Mouse (Mus musculus): ENCODE measurements at regions not wholly inside any gene's neighbourhood (a gene's known extent, or its start where the extent isn't known, plus 50 kb on each side); places are given as distances from the start of the nearest gene placed in this dataset.
A peak's percentile ranks its signal among the peaks of the same experiment; 100 is the strongest.

DNA sequence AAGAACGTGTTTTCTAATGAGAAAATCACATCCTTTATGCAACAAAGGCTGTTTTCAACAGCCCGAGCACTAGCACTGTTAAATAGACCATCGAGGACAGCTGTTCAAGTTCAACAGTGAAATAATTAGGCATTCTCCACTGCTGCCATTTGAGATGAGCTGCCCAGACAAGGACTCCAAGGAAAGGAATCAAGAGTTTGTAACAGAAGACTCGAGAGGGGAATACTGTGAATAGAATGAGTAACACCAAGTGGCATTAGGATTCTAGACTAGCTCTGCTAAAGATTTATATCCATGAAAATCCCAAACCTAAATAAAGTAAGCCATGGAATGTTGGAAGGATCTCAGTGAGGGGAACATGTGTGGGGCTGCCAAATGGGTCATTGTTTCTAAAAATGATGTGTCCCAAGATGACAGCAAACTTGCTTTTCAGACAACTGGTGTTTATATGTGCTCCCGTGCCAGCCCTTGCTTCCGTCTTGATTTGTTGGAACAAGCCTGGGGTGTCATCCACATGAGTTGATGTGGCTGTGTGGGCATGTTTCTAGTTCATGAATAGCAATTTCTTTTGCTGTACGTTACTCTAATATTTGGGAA, 72.1 kb upstream of the Itga4 start:
- H3K4me3 ChIP-seq: no peak overlapping the region
- no peak for ATAC-seq (ENCODE audit: low FRiP score, low read depth)
- H3K4me1 ChIP-seq (replicated peaks): peaks cover 11% of the 10 kb centered on the region
- no peak overlapping the region for H3K27ac ChIP-seq (replicated peaks)
- no peaks in the 10 kb centered on the region for H3K9me3 ChIP-seq
- no peak overlapping the region for H3K4me2 ChIP-seq
- H3K9ac ChIP-seq: no peak overlapping the region
- WGBS: 61% methylated on average over 7 of the region's 7 CpGs
- no peaks in the 10 kb centered on the region for H3K27me3 ChIP-seq
- no peaks in the 10 kb centered on the region for H3K36me3 ChIP-seq

- H3K9ac ChIP-seq: no peak overlapping the region
- WGBS: 48% methylated on average over 11 of the region's 11 CpGs
- peaks cover 11% of the 10 kb centered on the region for H3K4me1 ChIP-seq (replicated peaks)
- H3K4me2 ChIP-seq: no peak overlapping the region
- ATAC-seq (ENCODE audit: low FRiP score, low read depth): peak; percentile 61
- H3K36me3 ChIP-seq: no peaks in the 10 kb centered on the region
- no peaks in the 10 kb centered on the region for H3K9me3 ChIP-seq
- H3K27me3 ChIP-seq: no peaks in the 10 kb centered on the region
- H3K4me3 ChIP-seq: no peak overlapping the region
- peak overlapping the region; percentile 39; the same call in 1 of the 2 replicates for H3K27ac ChIP-seq (replicated peaks)
Measured at GRCm38 (mm10) chr2:79185234-79186101, 69.8 kb upstream of the Itga4 start.

- no peaks in the 10 kb centered on the region for H3K27me3 ChIP-seq
- H3K9ac ChIP-seq: no peak overlapping the region
- H3K27ac ChIP-seq (replicated peaks): peak overlapping the region; percentile 55; the same call in 1 of the 2 replicates
- no peak overlapping the region for H3K4me3 ChIP-seq
- WGBS: 70% methylated on average over 7 of the region's 7 CpGs
- no peaks in the 10 kb centered on the region for H3K36me3 ChIP-seq
- ATAC-seq (ENCODE audit: low FRiP score, low read depth): no peak
- H3K4me2 ChIP-seq: no peak overlapping the region
- H3K4me1 ChIP-seq (replicated peaks): peaks cover 11% of the 10 kb centered on the region
- no peaks in the 10 kb centered on the region for H3K9me3 ChIP-seq
Measured at GRCm38 (mm10) chr2:79186878-79187277, 68.3 kb upstream of the Itga4 start.

DNA sequence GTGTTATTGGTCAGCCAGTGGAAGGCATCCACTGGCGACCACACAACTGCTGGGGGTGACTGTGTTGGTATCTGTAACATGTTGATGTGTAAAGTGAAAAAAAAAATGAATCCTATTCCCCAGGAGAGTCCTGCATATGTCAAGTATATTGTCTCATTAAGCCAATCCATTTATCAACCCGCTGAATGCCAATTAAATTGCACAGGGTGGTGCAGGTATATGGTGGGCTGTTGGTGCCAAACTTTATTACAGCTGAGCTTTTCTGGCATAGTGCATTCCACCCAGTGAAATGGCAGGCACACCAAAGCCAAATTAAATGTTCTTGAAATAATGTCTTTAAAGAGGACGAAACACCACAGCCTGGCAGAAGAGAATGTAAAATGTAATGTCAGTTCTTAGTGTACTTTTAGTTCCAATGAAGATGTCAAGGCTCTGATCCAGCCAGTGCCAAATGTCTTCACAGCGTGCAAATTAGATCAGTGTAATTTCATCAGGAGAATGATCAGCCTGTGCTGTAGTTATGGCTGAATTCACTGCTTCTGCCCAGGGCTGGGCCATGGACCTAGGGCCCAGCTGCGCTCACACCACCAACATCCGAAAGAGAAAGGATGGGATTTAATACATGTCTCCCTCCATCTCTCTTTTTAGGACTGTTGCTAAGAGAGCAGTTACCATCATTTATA, 66.6 kb upstream of the Itga4 start:
- Histone ChIP-seq H3K4me2 (no peak overlapping the region), H3K4me1 (replicated peaks) (peaks cover 11% of the 10 kb centered on the region), H3K9ac (no peak overlapping the region), H3K27ac (replicated peaks) (0 out of 2 replicates have a peak overlapping the region, but pooled peaks have one; percentile 20), H3K27me3 (no peaks in the 10 kb centered on the region), H3K36me3 (no peaks in the 10 kb centered on the region), H3K4me3 (no peak overlapping the region), H3K9me3 (no peaks in the 10 kb centered on the region)
- ATAC-seq (ENCODE audit: low FRiP score, low read depth): peak; percentile 73; the same call in 1 of the 2 replicates
- 59% methylated on average over 6 of the region's 6 CpGs for WGBS

DNA sequence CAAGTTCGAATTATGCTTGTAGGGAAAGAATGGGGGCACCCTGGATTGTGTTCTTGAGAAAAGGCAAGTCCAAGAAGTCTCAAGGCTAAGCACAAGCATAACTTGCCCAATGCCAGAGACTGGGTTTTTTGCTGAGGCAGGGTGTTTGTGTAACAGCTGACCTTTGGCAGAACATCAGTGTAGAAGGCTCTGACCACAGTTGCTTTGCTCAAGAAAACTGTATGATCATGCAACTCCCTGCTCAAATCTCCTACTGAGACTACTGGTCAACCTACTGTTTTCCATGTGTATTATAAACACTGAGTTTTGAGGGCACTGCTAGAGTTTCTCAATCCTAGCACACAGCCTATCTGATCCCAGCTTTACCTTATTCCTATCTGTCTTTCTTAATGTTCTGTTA, 61.4 kb upstream of the Itga4 start:
- Histone ChIP-seq H3K4me1 (replicated peaks) (no peaks in the 10 kb centered on the region), H3K36me3 (no peaks in the 10 kb centered on the region), H3K9me3 (no peaks in the 10 kb centered on the region), H3K4me2 (no peak overlapping the region), H3K4me3 (no peak overlapping the region), H3K27ac (replicated peaks) (no peak overlapping the region), H3K9ac (no peak overlapping the region), H3K27me3 (no peaks in the 10 kb centered on the region)
- WGBS: 78% methylated on average over 1 of the region's 1 CpGs
- no peak for ATAC-seq (ENCODE audit: low FRiP score, low read depth)

GRCm38 (mm10) chr2:79201677-79202076, 53.5 kb upstream of the Itga4 start:
- H3K4me3 ChIP-seq: no peak overlapping the region
- no peak overlapping the region for H3K27ac ChIP-seq (replicated peaks)
- H3K9ac ChIP-seq: no peak overlapping the region
- no peaks in the 10 kb centered on the region for H3K9me3 ChIP-seq
- no peaks in the 10 kb centered on the region for H3K36me3 ChIP-seq
- no peak overlapping the region for H3K4me2 ChIP-seq
- 76% methylated on average over 6 of the region's 6 CpGs for WGBS
- no peak for ATAC-seq (ENCODE audit: low FRiP score, low read depth)
- no peaks in the 10 kb centered on the region for H3K27me3 ChIP-seq
- H3K4me1 ChIP-seq (replicated peaks): no peaks in the 10 kb centered on the region

All from hindbrain, embryonic 15.5 days (tissue).